Mouse (Mus musculus): ENCODE measurements around the gene Gm28374. TPM values are rescaled to one million over a fixed set of nuclear protein-coding genes. Genes with fewer than 3 reads are reported as not detected.

Gm28374 gene
- polyA plus RNA-seq, 1 experiment from 2014 or later, result 0.72 TPM

- Histone ChIP-seq H3K27me3 (ENCODE audit: insufficient read depth, low read length) (no peaks in the 10 kb centered on the region), H3K9me3 (ENCODE audit: low read length) (no peaks in the 10 kb centered on the region), H3K4me3 (ENCODE audit: low read depth, low read length) (no peak overlapping the region), H3K9ac (replicated peaks) (no peak overlapping the region), H3K4me1 (ENCODE audit: insufficient read depth) (peaks cover 12% of the 10 kb centered on the region), H3K36me3 (replicated peaks; ENCODE audit: insufficient read depth, low read length) (no peaks in the 10 kb centered on the region), H3K27ac (ENCODE audit: low read depth) (no peak overlapping the region), H3K4me2 (ENCODE audit: low read depth, low read length) (no peak overlapping the region)
- no peak for ATAC-seq
- TF ChIP-seq CTCF (IDR thresholded peaks at IDR 0.05; ENCODE audit: low read depth), result no peak
- TF ChIP-seq EP300 (IDR thresholded peaks at IDR 0.05; ENCODE audit: low read depth), result no peak
- no peak for DNase-seq
These were observed 44.4 kb downstream of the Gm28374 start for GRCm38 (mm10) chr19:6037695-6038094.

GRCm38 (mm10) chr19:6035966-6036585, 46.0 kb downstream of the Gm28374 start:
- 40% methylated on average over 9 of the region's 9 CpGs for WGBS (ENCODE audit: insufficient replicate concordance)
- ATAC-seq, result no peak
- H3K27ac ChIP-seq (ENCODE audit: low read depth), result no peak overlapping the region

DNA sequence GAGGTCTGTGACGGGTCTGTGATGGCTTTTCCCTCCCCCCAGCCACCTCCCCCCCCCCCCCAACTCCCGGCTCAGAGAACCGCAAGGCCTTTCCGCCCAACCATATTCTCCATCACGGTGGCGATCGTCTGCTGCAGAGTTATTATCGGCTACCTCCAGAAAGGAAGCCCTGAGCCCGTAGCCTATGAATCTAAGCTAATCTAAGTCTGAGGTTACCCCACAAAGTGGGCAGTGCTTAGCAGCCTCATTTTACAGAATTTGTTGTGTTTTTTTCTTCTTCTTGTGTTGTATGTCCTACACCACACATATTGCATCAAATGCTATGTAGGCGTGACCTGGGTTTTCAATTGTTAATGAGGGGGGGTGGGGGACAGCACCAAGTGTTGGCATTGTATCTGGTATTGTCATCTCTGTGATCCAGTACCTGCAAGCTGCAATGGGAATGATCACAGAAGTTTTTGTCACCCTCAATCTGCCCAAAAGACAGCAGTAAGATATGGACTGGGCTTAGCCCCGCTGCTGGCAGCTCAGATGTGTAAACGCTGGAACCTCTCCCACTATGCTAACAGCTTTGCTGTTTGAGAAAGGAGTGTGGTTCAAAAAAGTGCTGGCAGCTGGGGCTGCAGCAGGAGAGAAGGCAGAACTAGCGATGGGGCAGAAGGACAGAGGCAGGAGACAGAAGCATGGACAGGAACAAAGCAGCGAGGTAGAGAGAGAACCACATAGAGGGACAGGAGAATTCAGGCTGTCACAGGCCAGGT, 51.4 kb downstream of the Gm28374 start:
- WGBS (ENCODE audit: insufficient replicate concordance), result 55% methylated on average over 13 of the region's 14 CpGs
- H3K27ac ChIP-seq (ENCODE audit: low read depth), result no peak overlapping the region
- no peak overlapping the region for H3K4me2 ChIP-seq (ENCODE audit: low read depth, low read length)
- H3K9me3 ChIP-seq (ENCODE audit: low read length), result no peaks in the 10 kb centered on the region
- no peak overlapping the region for H3K9ac ChIP-seq (replicated peaks)
- DNase-seq, result no peak
- no peaks in the 10 kb centered on the region for H3K36me3 ChIP-seq (replicated peaks; ENCODE audit: insufficient read depth, low read length)
- no peak for ATAC-seq
- no peak overlapping the region for H3K4me3 ChIP-seq (ENCODE audit: low read depth, low read length)
- H3K27me3 ChIP-seq (ENCODE audit: insufficient read depth, low read length), result no peaks in the 10 kb centered on the region
- no peaks in the 10 kb centered on the region; the same call in 1 of the 2 replicates for H3K4me1 ChIP-seq (ENCODE audit: insufficient read depth)
- TF ChIP-seq CTCF (IDR thresholded peaks at IDR 0.05; ENCODE audit: low read depth) (no peak), EP300 (IDR thresholded peaks at IDR 0.05; ENCODE audit: low read depth) (no peak)

More at GRCm38 (mm10) chr19:6035966-6036585, 46.0 kb downstream of the Gm28374 start:
- H3K9ac ChIP-seq (replicated peaks), result no peak overlapping the region
- H3K4me3 ChIP-seq (ENCODE audit: low read depth, low read length), result no peak overlapping the region
- peaks cover 6% of the 10 kb centered on the region for H3K4me1 ChIP-seq (ENCODE audit: insufficient read depth)
- H3K9me3 ChIP-seq (ENCODE audit: low read length), result no peaks in the 10 kb centered on the region
- no peak for TF ChIP-seq EP300 (IDR thresholded peaks at IDR 0.05; ENCODE audit: low read depth)
- no peak for TF ChIP-seq CTCF (IDR thresholded peaks at IDR 0.05; ENCODE audit: low read depth)
- no peak for DNase-seq
- no peaks in the 10 kb centered on the region for H3K27me3 ChIP-seq (ENCODE audit: insufficient read depth, low read length)
- no peak overlapping the region for H3K4me2 ChIP-seq (ENCODE audit: low read depth, low read length)
- no peaks in the 10 kb centered on the region for H3K36me3 ChIP-seq (replicated peaks; ENCODE audit: insufficient read depth, low read length)

- 68% methylated on average over 9 of the region's 9 CpGs for WGBS (ENCODE audit: insufficient replicate concordance)
- ATAC-seq (no peak), DNase-seq (no peak)
- no peak for TF ChIP-seq CTCF (IDR thresholded peaks at IDR 0.05; ENCODE audit: low read depth)
- TF ChIP-seq EP300 (IDR thresholded peaks at IDR 0.05; ENCODE audit: low read depth), result no peak
- Histone ChIP-seq H3K27ac (ENCODE audit: low read depth) (no peak overlapping the region), H3K4me2 (ENCODE audit: low read depth, low read length) (no peak overlapping the region), H3K27me3 (ENCODE audit: insufficient read depth, low read length) (no peaks in the 10 kb centered on the region), H3K36me3 (replicated peaks; ENCODE audit: insufficient read depth, low read length) (no peaks in the 10 kb centered on the region), H3K4me3 (ENCODE audit: low read depth, low read length) (no peak overlapping the region), H3K9me3 (ENCODE audit: low read length) (no peaks in the 10 kb centered on the region), H3K4me1 (ENCODE audit: insufficient read depth) (no peaks in the 10 kb centered on the region), H3K9ac (replicated peaks) (no peak overlapping the region)
These were observed 52.6 kb downstream of the Gm28374 start for GRCm38 (mm10) chr19:6029426-6029825.

- no peak overlapping the region for H3K4me3 ChIP-seq (ENCODE audit: low read depth, low read length)
- no peak overlapping the region for H3K4me2 ChIP-seq (ENCODE audit: low read depth, low read length)
- H3K27me3 ChIP-seq (ENCODE audit: insufficient read depth, low read length), result no peaks in the 10 kb centered on the region
- H3K9me3 ChIP-seq (ENCODE audit: low read length), result no peaks in the 10 kb centered on the region
- DNase-seq (no peak), ATAC-seq (no peak)
- 69% methylated on average over 6 of the region's 6 CpGs for WGBS (ENCODE audit: insufficient replicate concordance)
- H3K9ac ChIP-seq (replicated peaks), result no peak overlapping the region
- no peak overlapping the region for H3K27ac ChIP-seq (ENCODE audit: low read depth)
- TF ChIP-seq EP300 (IDR thresholded peaks at IDR 0.05; ENCODE audit: low read depth) (no peak), CTCF (IDR thresholded peaks at IDR 0.05; ENCODE audit: low read depth) (no peak)
- H3K4me1 ChIP-seq (ENCODE audit: insufficient read depth), result no peaks in the 10 kb centered on the region
- H3K36me3 ChIP-seq (replicated peaks; ENCODE audit: insufficient read depth, low read length), result no peaks in the 10 kb centered on the region
These were observed 53.1 kb downstream of the Gm28374 start for GRCm38 (mm10) chr19:6028991-6029390.

Small RNAs within 50 kb of the gene (microRNA-seq; reads per million reads assigned to microRNA genes)
- gene Mir6988, result 4.5 reads per million, percentile 6 among the genes with 10 or more reads in this experiment

Other genes starting within 250 kb of the Gm28374 start
- 8.5 and 9.0 TPM in 2 replicates for gene Frmd8, start 207.0 kb downstream of the Gm28374 start, polyA plus RNA-seq (2015; fragmentation: Nextera tagmentation; extraction: Ambion mirVana)
- 8.4 and 9.1 TPM in 2 replicates for gene Slc25a45, start 204.4 kb downstream of the Gm28374 start, polyA plus RNA-seq (2015; fragmentation: Nextera tagmentation; extraction: Ambion mirVana)
- gene Tigd3, start 188.1 kb downstream of the Gm28374 start, polyA plus RNA-seq (2015; fragmentation: Nextera tagmentation; extraction: Ambion mirVana), result 1.5 and 1.7 TPM in 2 replicates
- gene Dpf2, start 169.2 kb downstream of the Gm28374 start, polyA plus RNA-seq (2015; fragmentation: Nextera tagmentation; extraction: Ambion mirVana), result 28.1 and 32.6 TPM in 2 replicates
- 3.0 TPM in 2 replicates for gene Cdc42ep2, start 157.4 kb downstream of the Gm28374 start, polyA plus RNA-seq (2015; fragmentation: Nextera tagmentation; extraction: Ambion mirVana)
- 19.2 and 21.5 TPM in 2 replicates for gene Pola2, start 118.1 kb downstream of the Gm28374 start, polyA plus RNA-seq (2015; fragmentation: Nextera tagmentation; extraction: Ambion mirVana)
- gene Slc22a20, start 96.1 kb downstream of the Gm28374 start, polyA plus RNA-seq (2015; fragmentation: Nextera tagmentation; extraction: Ambion mirVana), result 0.09 TPM in 1 of 2 replicates, not detected in the other
- gene Capn1, start 66.4 kb downstream of the Gm28374 start, polyA plus RNA-seq (2015; fragmentation: Nextera tagmentation; extraction: Ambion mirVana), result 6.8 and 7.2 TPM in 2 replicates
- 12.4 and 15.4 TPM in 2 replicates for gene Syvn1, start 35.7 kb downstream of the Gm28374 start, polyA plus RNA-seq (2015; fragmentation: Nextera tagmentation; extraction: Ambion mirVana)
- gene Mrpl49, start 24.5 kb downstream of the Gm28374 start, polyA plus RNA-seq (2015; fragmentation: Nextera tagmentation; extraction: Ambion mirVana), result 28.2 and 29.6 TPM in 2 replicates
- 781 and 784 TPM in 2 replicates for gene Fau, start 24.4 kb downstream of the Gm28374 start, polyA plus RNA-seq (2015; fragmentation: Nextera tagmentation; extraction: Ambion mirVana)
- gene Znhit2, start 21.1 kb downstream of the Gm28374 start, polyA plus RNA-seq (2015; fragmentation: Nextera tagmentation; extraction: Ambion mirVana), result 30.2 and 35.8 TPM in 2 replicates
- gene Tm7sf2, start 13.9 kb downstream of the Gm28374 start, polyA plus RNA-seq (2015; fragmentation: Nextera tagmentation; extraction: Ambion mirVana), result 42.6 and 44.1 TPM in 2 replicates
- gene Vps51, start 5.0 kb downstream of the Gm28374 start, polyA plus RNA-seq (2015; fragmentation: Nextera tagmentation; extraction: Ambion mirVana), result 17.5 and 20.7 TPM in 2 replicates
- gene Tmem262, start 2.2 kb downstream of the Gm28374 start, polyA plus RNA-seq (2015; fragmentation: Nextera tagmentation; extraction: Ambion mirVana), result not detected in 2 replicates
- 16.9 and 19.9 TPM in 2 replicates for gene Zfpl1, start 2.7 kb upstream of the Gm28374 start, polyA plus RNA-seq (2015; fragmentation: Nextera tagmentation; extraction: Ambion mirVana)
- 13.5 and 15.0 TPM in 2 replicates for gene Cdca5, start 2.7 kb upstream of the Gm28374 start, polyA plus RNA-seq (2015; fragmentation: Nextera tagmentation; extraction: Ambion mirVana)
- not detected in 2 replicates for gene AC131692.1, start 12.2 kb upstream of the Gm28374 start, polyA plus RNA-seq (2015; fragmentation: Nextera tagmentation; extraction: Ambion mirVana)
- 0.46 and 0.63 TPM in 2 replicates for gene Naaladl1, start 23.5 kb upstream of the Gm28374 start, polyA plus RNA-seq (2015; fragmentation: Nextera tagmentation; extraction: Ambion mirVana)
- gene Sac3d1, start 36.4 kb upstream of the Gm28374 start, polyA plus RNA-seq (2015; fragmentation: Nextera tagmentation; extraction: Ambion mirVana), result 15.0 and 15.6 TPM in 2 replicates
- 38.6 and 41.6 TPM in 2 replicates for gene Snx15, start 46.0 kb upstream of the Gm28374 start, polyA plus RNA-seq (2015; fragmentation: Nextera tagmentation; extraction: Ambion mirVana)
- gene Batf2, start 58.7 kb upstream of the Gm28374 start, polyA plus RNA-seq (2015; fragmentation: Nextera tagmentation; extraction: Ambion mirVana), result 0.59 and 1.1 TPM in 2 replicates
- gene Arl2, start 59.3 kb upstream of the Gm28374 start, polyA plus RNA-seq (2015; fragmentation: Nextera tagmentation; extraction: Ambion mirVana), result 16.7 and 20.5 TPM in 2 replicates
- gene Majin, start 102.1 kb upstream of the Gm28374 start, polyA plus RNA-seq (2015; fragmentation: Nextera tagmentation; extraction: Ambion mirVana), result not detected in 2 replicates
- gene Gpha2, start 144.1 kb upstream of the Gm28374 start, polyA plus RNA-seq (2015; fragmentation: Nextera tagmentation; extraction: Ambion mirVana), result not detected in 2 replicates
- 3.2 and 3.8 TPM in 2 replicates for gene Ppp2r5b, start 153.6 kb upstream of the Gm28374 start, polyA plus RNA-seq (2015; fragmentation: Nextera tagmentation; extraction: Ambion mirVana)
- 3.4 and 3.8 TPM in 2 replicates for gene Atg2a, start 159.4 kb upstream of the Gm28374 start, polyA plus RNA-seq (2015; fragmentation: Nextera tagmentation; extraction: Ambion mirVana)
- 36.4 and 36.9 TPM in 2 replicates for gene Ehd1, start 194.5 kb upstream of the Gm28374 start, polyA plus RNA-seq (2015; fragmentation: Nextera tagmentation; extraction: Ambion mirVana)
- 0.27 and 0.35 TPM in 2 replicates for gene Cdc42bpg, start 224.2 kb upstream of the Gm28374 start, polyA plus RNA-seq (2015; fragmentation: Nextera tagmentation; extraction: Ambion mirVana)